Mouse (Mus musculus) heart, adult 18-20 months (tissue): ENCODE data around the gene Aim2. TPM values are rescaled to one million over a fixed set of nuclear protein-coding genes. Genes with fewer than 3 reads are reported as not detected.
"Not testable (repeated sequence)": the region's sequence is repeated elsewhere in the genome, so short reads cannot be mapped to it uniquely, and the experiment has no call there.

Experiments used
- DNase-seq, 2 experiments: peaks; one replicate each; pipeline ENCODE4 v3.0.0; 2021 to 2022; ENCODE audit warnings: mixed read lengths in 1 of 2
- long read RNA-seq, 2 experiments: library from polyadenylated mRNA; stranded (forward); transcript quantifications; one replicate each; pipeline ENCODE4 v2.0.0; 2021
- total RNA-seq, 2 experiments: library from RNA; stranded (reverse); gene quantifications; 2 replicates each; pipeline ENCODE4 v1.2.3; 2021

The Aim2 gene
- total RNA-seq, result 1 to 10 TPM; 1.2 to 1.6 TPM
- long read RNA-seq, experiment 1, result 0 reads
- long read RNA-seq, experiment 2, result 0 reads

DNA sequence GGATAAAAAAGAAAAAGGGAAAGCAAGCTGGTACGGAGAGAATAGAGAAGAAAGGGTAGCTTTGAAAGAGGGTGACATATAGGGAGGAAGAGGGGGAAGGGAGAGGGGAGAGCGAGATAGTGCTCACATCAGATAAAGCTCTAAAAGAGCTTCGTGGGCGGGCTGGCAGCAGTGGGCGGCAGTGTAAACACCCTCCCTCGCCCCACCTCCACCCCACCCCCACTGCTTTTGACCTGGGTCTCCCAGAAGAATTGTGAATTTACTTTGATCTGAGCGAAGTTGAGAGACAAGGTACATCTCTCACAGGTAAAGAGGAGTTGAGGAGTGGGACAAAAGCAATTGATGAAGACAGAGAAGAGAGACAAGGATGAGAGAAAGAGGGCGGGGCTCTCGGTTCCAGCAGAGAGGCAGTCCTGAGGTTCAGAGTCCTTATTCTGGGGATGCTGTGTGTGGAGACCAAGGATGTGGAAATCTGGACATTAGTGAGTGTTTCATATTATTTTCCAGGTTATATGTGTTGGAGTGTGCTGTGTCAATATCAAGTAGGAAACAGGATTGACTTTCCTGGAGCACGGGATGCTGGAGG is at the start of gene Aim2:
Gene Aim2, plus strand, starts transcription at position 508 of the 586 bp plus-strand sequence.
- DNase-seq, result no peak

DNA sequence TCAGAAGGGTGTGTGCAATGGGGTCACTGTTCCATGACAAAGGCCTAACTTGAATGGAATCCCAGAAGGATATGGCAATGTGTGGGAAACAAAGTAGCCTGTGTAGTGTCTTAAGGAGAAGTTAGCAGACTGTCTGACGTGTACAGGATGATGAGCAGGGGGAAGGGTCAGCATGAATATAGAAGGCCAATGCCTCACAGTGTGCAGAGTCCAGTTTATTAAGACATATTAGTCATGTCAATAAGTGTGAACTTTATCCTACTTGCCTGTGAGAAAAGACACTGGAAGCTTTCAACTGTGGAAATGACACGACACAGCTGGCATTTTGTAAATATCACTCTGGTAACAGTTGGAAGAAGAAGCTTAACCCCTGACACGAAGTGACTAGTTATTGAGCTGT is 47.9 kb upstream of the Aim2 start:
- DNase-seq, result not testable (repeated sequence)

DNA sequence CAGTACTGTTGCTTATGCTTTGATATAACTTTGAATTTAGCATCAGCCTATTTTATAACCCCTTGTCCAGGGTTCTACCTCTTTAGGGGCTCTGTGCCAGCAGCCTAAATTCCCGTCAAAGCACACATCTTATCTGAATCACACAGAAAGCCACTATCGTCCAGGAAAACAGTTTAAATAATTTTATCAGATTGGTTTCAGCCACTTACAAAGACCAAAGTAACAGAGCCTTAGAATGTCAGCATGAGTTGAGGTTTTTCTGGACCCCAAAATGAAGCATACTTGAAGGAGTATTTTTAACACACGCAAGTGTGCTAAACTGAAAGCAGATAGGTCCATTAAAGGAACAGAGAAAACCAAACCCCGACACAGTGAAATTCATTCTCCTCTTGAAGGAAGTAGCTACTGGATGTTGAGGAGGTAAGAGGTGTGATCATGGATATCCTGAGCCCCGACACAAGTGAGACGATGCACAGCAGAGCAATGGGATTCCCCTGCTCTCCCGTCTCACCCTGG is 37.1 kb upstream of the Aim2 start:
- not testable (repeated sequence) for DNase-seq

DNA sequence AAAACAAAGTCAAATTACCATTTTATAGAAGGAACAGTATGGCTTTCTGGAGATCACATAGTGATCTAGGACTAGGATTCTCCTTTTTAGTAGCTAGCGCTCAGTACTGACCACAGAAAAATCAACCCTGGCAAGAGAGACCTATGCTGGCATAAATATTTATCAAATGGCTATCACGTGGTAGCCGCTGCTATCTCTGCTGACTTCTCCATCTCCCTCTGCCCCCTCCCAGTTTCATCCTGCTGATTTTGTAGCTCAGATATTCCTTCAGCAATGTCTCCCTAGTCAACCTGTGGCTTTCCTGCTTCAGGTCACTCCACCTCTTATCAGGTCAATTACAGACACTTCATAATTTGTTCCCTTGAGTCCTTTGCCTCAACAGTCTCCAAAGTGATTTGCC is 35.0 kb upstream of the Aim2 start:
- DNase-seq, result no peak

DNA sequence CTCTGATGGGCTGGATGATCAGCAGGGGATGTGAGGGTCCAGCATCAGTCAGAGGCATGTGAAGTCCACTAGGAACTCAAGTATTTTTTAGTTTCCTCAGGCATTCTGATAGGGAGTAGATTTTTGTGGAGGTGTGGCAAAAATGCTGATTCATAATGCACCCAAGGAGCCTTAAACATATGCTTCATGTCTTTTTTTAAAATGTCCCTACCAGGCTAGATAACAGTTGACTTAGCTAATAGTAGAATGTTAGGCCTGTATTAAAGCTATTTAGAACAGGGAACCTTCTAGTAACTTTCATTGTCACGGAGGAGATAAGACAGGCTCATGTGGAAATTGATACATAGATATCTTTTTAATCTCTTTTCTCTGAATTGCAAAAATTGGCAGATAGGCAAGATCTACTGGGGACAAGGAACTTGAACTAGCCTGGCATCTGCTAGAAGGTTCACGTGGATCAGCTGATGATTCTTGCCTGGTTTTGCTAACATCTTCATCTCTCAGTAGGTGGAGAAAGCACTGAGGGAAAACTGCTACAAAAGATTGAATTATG is 32.7 kb upstream of the Aim2 start:
- no peak for DNase-seq

DNA sequence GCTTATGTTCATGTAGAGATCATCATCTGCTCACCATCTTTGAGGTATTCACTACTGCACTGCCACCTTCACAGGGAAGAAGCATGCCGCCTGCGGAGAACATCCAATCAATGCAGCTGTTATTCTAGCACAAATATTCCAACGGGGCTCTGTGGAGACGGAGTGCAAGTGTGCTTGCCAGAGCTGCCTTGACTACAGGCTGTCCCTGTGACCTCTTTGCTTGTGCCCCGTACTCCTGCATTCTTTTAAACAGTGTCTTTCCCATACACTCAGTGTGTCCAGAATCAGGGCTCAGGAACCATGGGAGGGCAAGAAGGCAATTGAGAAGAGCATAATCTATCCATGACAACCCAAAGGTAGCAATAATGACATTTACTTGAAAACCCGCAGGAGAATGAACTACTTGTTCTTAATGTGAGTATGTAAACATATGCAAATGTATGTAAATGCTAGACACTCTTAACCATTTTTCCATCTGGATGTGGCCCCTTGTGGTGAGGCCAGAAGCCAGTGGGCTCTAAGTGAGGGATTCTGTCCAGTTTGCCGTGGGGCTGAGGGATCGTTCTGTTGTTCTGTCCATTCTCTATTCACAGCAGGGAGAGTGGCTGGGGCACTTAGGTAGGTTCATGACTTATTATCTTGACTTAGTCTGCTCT is 29.0 kb upstream of the Aim2 start:
- DNase-seq, result no peak

DNA sequence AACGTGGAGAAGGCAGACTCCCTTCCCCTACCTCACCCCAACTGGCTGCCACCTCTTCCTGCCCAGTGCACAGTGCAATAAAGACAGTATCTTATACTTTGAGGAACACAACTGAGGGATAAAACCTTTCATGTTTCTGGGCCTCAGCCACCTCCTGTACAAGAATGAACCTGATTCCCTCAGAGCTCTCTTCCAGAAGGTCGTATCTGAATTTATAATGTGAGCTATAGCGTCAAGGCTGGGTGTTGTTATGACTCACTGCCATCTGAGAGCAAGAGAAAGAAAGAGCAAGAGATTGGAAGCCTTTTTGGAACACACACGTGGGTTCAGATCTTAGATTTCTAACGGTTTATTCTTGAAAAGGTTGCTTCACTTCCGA is 28.4 kb upstream of the Aim2 start:
- no peak for DNase-seq

DNA sequence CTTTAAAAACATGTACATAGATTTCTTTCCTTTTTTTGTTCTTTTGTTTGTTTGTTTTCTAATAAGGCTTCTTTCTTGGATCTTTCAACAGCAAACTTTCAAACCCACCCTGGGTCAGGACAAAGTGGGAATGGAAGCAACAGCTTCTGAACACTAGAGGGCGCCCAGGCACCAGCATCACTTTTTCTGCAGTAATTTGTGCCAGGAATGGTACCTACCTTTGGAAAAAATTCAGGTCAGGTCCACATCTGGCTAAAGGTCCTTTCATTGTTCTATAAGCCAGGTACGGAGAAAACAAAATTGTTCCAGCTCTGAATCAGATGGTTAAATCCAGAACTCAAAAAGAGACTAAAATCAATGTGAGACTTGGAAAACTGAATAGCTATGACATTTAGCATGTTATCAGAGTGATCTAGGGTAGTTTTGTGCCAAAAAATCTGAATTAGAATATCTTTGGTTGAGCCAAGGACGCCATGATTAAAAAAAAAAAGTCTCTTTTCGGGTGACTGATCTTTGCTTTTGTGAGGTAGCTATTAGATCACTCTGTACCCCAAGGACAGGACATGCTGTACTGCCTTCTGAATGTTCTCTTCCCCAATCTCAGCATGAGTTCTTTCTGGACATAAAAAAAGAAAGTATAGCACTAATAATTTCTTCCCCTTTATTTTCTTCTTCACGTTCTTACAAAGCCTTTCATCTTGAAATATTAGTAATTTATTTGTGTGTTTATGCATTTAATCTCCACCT is 26.7 kb upstream of the Aim2 start:
- DNase-seq, result peak; percentile 14 to 51

DNA sequence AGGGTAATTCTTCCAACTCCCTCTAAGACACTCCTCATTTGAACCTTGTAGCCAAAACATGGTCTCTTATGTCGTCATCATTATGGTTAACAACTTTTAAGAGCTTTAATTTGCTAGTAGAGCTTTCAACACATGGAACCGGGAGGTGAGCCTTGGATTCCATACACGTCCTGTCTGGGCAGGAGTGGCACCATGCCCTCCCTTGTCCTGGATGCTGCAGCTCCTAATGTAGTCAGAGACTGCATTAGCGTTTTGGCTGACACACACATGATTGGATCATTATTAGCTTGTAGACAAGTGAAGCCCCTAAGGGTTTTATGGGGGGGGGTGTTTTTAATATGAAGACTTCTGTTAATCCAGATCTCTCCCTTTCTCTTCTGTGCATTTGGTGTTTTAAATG is 25.7 kb upstream of the Aim2 start:
- no peak for DNase-seq

DNA sequence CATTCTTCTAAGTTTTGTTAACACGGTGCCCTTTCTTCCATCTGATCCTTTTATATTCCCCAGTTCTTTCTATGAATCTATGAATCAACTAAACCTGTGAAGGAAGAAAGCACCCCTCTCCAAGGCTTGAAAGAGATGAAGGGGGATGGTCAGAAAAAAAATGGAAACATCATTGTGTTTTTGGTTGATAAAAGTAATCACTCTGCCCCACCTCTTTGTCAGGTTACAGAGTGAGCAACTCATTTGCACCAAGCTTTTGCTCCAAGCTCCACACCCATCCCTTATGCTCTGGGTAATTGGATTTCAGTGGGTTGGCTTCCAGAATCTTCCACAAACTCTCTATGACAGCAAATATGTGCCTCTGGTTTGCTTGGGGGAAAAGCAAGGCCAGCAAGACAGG is 25.3 kb upstream of the Aim2 start:
- no peak for DNase-seq

DNA sequence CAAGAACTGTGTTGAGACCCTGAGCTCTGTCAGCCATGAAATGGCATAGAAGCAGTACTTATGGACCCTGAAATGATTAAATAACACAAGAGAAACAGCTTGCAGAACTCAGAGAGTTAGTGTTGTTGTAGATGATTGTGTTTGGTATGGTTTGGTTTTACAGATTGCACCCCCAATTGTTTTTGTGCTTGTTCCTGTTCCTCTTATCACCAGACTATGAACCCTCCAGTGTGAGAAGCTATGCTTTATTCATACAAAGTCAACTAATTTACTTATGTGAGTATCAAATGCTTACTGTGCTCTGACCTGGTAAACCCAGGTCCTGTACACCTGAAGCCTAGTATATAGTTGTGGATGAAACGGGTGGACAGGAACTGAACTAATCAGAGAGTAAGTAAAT is 24.1 kb upstream of the Aim2 start:
- no peak for DNase-seq

DNA sequence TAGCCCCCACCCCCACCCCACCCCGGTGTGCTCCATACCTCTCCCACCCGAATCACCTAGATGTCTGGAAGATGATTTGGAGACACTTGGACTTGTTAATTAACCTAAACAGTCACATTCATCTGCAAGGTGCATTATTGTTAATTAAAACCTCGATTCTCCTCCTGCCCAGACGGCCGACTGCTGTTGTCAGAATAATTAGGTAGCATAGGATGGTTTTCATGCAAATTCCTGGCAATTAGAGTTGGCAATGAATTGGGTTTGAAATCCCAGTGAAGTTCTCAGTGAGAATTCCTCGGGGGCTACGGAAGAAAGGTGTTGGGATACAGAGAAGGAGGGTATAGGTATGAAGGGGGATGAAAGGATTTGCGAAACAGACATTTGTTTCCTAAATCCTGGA is 22.2 kb upstream of the Aim2 start:
- DNase-seq, result no peak

DNA sequence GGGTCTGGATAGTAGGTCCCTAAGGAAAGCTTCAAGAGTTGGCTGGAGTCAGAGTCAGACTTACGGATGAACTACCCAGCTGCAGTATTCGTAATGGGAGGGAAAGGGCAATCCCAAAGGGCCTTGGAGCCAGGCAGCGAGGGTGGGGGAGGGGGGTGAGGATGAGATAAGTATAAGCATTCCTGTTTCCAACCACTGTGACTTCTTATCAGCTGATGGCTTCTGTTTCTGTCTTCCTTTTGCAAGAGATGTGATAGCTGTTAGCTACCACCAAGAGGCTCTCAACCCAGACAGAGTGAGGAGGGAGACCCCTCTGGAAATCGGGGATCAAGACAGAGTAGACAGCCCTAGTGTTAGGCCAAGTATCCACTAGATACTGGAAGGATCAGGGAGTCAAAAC is 21.5 kb upstream of the Aim2 start:
- DNase-seq, result no peak

DNA sequence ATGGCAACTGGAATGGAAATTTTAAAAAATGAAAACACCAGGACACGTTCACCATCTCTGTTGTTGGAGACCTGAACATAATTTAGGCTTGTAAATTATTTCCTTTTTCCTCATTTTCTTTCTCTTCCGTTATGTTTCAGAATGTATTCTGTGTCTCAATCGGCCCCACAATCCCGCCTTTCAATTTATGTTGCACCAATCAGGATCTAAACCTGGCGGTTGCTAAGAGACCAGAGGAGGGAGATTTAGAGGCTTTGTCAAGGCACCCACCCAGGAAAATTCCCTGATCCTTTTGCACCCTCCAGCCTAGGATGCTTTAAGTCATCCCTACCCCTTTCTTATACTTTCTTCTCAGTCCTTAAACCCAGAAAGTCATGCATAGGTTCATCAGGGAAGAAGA is 20.9 kb upstream of the Aim2 start:
- no peak for DNase-seq

DNA sequence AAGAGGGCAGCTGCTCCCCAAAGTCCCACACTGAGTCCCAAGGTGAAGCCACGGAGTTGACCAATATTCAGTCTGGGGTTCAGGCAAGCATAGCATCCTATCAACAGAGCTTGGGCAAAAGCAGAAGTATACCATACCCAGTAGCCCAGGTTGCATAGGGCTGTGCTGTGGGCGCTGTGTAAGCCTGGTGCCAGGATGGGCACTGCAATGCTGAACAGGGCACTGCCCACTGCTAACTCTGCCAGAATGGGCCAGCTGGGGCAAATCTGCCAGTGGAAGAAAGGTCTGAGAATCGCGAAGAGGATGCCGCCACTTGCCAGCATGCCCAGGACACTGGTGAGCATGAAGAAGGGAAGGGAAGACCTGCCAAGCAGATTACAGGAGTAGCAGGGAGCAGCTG is 18.3 kb upstream of the Aim2 start:
- DNase-seq, result no peak

DNA sequence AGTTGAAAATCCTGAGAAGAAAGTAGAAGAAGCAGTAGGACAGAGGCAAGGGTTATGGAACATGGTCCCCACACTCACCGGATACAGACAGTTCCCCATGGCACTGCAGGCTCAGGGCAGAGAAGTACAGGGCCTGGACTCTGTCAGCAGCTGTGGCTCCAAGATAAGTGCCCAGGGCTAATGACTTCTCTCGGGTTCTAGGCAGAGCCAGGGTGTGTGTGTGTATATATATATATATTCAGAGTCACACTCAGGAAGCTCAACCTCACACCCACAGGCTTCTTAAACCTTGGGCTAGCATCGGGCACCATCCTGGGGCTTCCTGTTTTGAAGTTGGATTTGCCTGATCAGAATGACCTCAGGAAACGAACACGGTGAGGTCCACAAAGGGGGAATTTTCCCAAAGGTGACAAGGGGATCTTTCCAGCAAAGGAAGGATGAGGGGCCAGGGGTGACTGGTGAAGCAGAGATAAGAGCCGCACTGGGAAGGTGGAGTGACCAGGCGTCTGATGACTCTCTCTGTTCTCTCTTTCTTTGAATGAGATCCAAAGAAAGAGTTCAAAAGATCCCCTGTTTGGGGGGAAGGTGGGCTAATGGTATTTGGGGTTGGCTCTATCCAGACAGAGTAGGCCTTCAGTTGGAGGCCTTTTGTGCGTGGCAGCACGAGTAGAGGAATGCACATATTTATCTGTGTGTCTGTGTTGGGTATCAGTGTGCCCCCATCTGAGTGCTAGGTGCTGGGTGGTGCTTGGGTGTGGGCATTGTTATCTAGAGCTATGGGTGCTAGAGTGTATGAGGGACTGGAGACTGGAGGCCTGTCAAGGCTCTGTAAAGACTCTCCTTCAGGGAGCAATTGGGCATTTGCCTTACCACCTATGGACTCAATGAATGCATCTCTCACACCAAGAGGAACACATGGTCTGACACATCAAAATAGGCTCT is 17.1 kb upstream of the Aim2 start, which contains the start of gene Ackr1:
Gene Ackr1, minus strand, starts transcription at position 439 of the 942 bp plus-strand sequence.
- no peak for DNase-seq

DNA sequence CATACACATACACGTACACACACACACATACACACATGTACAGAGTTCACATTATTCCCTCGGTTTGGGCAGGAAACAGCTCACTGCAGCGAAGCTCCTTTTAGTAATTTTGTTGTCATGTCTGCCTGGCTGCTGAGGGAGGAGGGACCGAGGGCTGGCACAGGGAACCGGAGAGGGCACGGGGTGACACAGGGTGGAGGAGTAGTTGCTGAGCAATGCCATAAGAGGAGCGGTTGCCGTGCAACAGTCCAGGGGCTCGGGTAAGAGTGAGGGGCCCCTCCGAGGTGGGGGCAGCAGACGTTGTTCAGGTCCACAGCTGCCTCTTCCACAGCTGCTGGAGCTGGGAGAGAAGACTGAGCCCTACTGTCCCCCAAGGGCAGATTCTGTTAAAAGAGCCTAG is 14.8 kb upstream of the Aim2 start:
- DNase-seq, result no peak

DNA sequence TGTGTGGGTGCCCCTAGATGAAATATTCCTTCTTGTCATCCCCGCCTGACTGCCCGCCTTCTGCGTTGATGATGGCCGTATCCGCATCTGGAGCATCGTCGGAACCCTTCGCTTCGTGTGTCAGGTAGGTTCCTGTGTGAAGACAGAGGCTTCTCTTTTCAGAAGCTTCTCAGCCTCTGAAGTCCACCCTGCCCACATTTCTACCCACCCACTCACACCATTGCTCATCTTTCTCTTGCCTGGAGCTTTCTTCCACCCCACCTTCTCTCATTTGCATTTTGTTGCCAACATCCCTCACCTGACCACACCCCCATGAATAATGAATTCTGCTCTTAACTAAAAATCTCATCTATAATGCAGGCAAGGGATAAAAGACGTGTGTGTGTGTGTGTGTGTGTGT is 13.7 kb upstream of the Aim2 start:
- no peak for DNase-seq

DNA sequence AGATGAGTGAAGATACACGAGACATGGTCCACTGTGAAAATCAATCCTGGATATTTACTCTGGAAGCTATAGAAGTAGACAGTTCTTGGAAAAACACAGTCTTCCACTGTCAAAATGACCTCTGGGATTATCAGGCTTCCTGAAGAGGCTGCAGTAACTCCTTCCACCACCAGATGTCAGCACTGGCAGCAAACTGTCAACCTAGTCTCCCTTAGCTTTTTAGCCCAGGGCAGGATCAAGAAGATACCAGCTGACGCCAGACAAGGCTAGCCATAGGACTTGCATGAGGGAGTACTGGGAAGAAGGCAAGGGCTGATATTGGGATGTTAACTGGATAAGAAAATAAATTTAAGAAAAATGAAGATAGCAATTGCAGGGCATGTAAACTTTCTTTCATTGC is 11.1 kb upstream of the Aim2 start:
- peak; percentile 28 to 79 for DNase-seq

DNA sequence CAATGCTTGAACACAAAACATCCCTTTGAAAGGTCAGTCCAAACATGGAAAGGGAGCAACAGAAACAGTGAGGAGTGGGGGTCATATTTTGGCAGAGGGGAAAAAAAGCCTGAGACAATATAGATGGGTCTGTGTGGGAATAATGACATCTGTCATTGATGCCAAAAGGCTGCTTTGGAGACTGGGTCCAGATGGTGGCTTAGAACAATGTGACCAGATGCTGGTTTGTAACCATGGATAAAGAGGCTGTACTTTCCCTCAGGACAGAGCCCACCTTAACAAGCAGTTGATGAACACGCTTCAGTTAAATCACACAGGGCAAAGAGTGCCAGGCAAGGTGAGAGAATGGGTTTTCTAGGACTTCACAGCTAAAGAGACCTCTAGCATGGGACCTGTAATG is 8.3 kb upstream of the Aim2 start:
- no peak for DNase-seq

DNA sequence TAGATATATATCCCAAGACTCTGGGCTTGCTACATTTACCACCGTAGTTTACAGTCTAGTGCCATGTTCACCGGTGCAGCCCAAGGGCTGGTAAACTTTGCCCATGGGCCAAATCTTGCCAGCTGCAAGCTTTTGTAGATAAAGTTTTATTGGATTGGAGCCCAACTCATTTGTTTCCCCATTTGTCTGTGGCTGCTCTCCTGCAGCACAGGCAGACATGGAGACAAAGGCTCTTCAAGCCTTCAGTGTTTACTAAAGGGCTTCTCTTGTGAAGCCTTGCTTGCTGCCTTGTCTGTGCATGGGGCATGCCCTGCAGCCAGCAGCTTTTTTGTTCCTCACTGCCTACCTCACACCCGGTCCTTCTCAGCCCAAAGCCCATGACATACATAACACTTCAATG is 6.7 kb upstream of the Aim2 start:
- DNase-seq, result no peak

DNA sequence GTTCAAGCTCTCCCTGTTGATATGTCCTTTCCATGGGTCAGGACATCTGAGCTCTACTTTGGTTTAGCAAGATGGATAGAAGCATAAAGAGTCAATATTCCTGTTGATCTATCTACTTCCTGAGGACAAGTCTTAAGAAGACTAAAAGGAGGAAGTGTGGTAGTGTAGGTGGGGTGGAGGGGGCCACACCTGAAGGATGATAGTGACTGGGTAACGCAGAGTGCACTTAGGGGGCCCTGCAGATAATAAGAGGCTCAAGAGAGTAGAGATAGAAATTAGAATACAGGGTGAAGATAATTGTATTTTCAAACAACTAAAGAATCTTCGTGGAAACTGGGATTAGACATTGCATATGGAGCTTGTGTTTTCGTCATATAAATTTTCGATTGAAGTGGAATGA is 5.6 kb upstream of the Aim2 start:
- no peak for DNase-seq
